Mouse (Mus musculus) bone marrow, adult 2 months (tissue): Measurements from ENCODE around the gene Amigo3.

Experiments used
- CTCF ChIP-seq: fragments of 200-500 bp; IDR thresholded peaks from 2 replicates; pipeline ENCODE4 v1.5.1; 2011; ENCODE audit warnings: low read length, control low read depth; ENCODE audit not compliant: control insufficient read depth, insufficient read depth
- POLR2A ChIP-seq: fragments of 200-500 bp; IDR thresholded peaks from 2 replicates; pipeline ENCODE4 v1.6.1; 2011; ENCODE audit warnings: low read depth, mild to moderate bottlenecking, control low read depth, low read length, borderline replicate concordance; ENCODE audit not compliant: control insufficient read depth

DNA sequence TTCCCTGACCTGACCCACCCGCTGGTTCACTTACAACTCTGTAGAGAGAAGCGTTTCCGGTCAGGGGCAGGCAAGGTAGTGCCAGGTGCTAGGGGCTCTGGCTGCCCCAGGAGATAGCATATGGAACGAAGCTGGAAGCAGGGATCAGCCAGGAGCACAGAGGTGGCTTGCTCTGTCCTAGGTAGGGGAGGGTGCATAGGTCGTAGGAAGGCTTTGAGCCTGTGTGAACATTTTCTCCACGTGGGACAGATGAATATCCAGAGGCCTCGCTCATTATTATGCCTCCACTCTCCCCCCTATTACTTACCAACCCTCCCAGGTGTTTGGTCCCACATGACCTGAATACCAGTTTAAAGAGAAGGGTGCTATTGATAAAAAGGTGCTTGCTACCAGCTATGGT is 548 bp upstream of the Amigo3 start:
- TF ChIP-seq POLR2A (no peak), CTCF (no peak)
